Mouse (Mus musculus) liver, embryonic 14.5 days (tissue): Measurements from ENCODE around the gene Trap1.

Experiments used
- CTCF ChIP-seq: IDR thresholded peaks from 2 replicates; pipeline ENCODE4 v1.5.1; 2016; ENCODE audit warnings: antibody characterized with exemption, low read depth, control low read depth
- EP300 ChIP-seq: IDR thresholded peaks from 2 replicates; pipeline ENCODE4 v1.6.1; 2016; ENCODE audit warnings: antibody characterized with exemption, low read depth

DNA sequence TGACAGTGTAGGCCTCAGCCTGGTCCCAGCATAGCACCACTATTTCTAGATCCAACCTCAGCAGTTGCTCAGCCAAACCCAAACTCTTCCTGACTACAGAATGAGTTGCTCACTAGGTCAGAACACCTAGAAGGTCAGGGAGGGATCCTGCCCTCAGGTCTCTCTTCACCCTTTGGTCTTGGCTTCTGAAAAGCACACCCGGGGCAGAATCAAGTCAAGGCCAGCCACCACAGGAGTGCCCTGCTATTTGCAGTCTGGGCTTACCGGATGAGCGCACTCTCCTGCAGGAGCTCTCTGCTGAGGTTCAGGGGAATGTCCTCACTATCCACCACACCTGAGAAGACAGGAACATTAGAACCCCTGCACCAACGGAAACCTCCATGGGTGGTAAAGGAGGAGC, 25.0 kb downstream of the Trap1 start:
- TF ChIP-seq EP300: no peak
- no peak for TF ChIP-seq CTCF
